8 mouse cellular contexts compared by ENCODE assay signal in genomic region chr15:88819026-88819905, GRCm38 (mm10). TPM values are rescaled to one million over a fixed set of nuclear protein-coding genes. Genes with fewer than 3 reads are reported as not detected.
A peak's percentile ranks its signal among the peaks of the same experiment; 100 is the strongest.
DNase-seq lines count a peak whose midpoint lies in the region; ATAC-seq and TF ChIP-seq lines count a peak whose summit lies in the region.

TSS of gene Alg12 (minus strand) at chr15:88819318.
TSS of gene Creld2 (plus strand) at chr15:88819646.

- TF ChIP-seq POLR2A in testis, adult 2 months (IDR thresholded peaks at IDR 0.05; ENCODE audit: control insufficient read depth, low read depth, low read length) = peak; percentile 77

- no peaks in the 10 kb centered on the region for H3K9me3 ChIP-seq in E14TG2a.4 (ENCODE audit: low read length)
- H3K9me3 ChIP-seq in forebrain, embryonic 12.5 days = no peaks in the 10 kb centered on the region
- no peaks in the 10 kb centered on the region for H3K9me3 ChIP-seq in heart, postnatal 0 days (replicated peaks; ENCODE audit: control insufficient read depth, low read length)
- H3K9me3 ChIP-seq in liver, embryonic 16.5 days (replicated peaks; ENCODE audit: control insufficient read depth, low read length) = no peaks in the 10 kb centered on the region
- no peaks in the 10 kb centered on the region for H3K9me3 ChIP-seq in neural tube, embryonic 13.5 days

- peak; percentile 95 for TF ChIP-seq EP300 in heart, postnatal 0 days (IDR thresholded peaks at IDR 0.05; ENCODE audit: low read depth)

- peak within 1 kb of the TSS; percentile 97 for H3K4me3 ChIP-seq in E14TG2a.4 (replicated peaks; ENCODE audit: low read length)
- peak within 1 kb of the TSS; percentile 71 for H3K4me3 ChIP-seq in forebrain, embryonic 12.5 days (replicated peaks)
- peak within 1 kb of the TSS; percentile 76 for H3K4me3 ChIP-seq in heart, postnatal 0 days (ENCODE audit: low read depth, low read length)
- H3K4me3 ChIP-seq in liver, embryonic 16.5 days (ENCODE audit: low read depth, low read length) = peak within 1 kb of the TSS; percentile 92
- peak within 1 kb of the TSS; percentile 92 for H3K4me3 ChIP-seq in neural tube, embryonic 13.5 days
- H3K4me3 ChIP-seq in testis, adult 2 months (ENCODE audit: control insufficient read depth, low read depth, low read length) = peak within 1 kb of the TSS; percentile 90

- H3K9ac ChIP-seq in forebrain, embryonic 12.5 days = peak within 1 kb of the TSS; percentile 84
- H3K9ac ChIP-seq in heart, postnatal 0 days (replicated peaks; ENCODE audit: low read depth, low read length) = peak within 1 kb of the TSS; percentile 78
- peak within 1 kb of the TSS; percentile 90 for H3K9ac ChIP-seq in liver, embryonic 16.5 days (ENCODE audit: low read depth, low read length)
- peak within 1 kb of the TSS; percentile 86 for H3K9ac ChIP-seq in neural tube, embryonic 13.5 days

- ATAC-seq in forebrain, embryonic 12.5 days (ENCODE audit: low FRiP score) = peak; percentile 99
- ATAC-seq in heart, postnatal 0 days (ENCODE audit: insufficient read depth, low read depth) = peak; percentile 99
- peak; percentile 99 for ATAC-seq in liver, embryonic 16.5 days (ENCODE audit: low read depth)
- peak; percentile 97 for ATAC-seq in neural tube, embryonic 13.5 days (ENCODE audit: low read depth)

- WGBS in forebrain, embryonic 12.5 days = under 1% methylated on average over 88 of the region's 88 CpGs
- WGBS in heart, postnatal 0 days = under 1% methylated on average over 87 of the region's 88 CpGs
- WGBS in liver, embryonic 16.5 days (ENCODE audit: insufficient replicate concordance) = under 1% methylated on average over 88 of the region's 88 CpGs
- under 1% methylated on average over 88 of the region's 88 CpGs for WGBS in neural tube, embryonic 13.5 days

- H3K27ac ChIP-seq in forebrain, embryonic 12.5 days = peak within 1 kb of the TSS; percentile 48; the same call in 1 of the 2 replicates
- peak within 1 kb of the TSS; percentile 52; the same call in 1 of the 2 replicates for H3K27ac ChIP-seq in heart, postnatal 0 days (ENCODE audit: low read depth)
- peak within 1 kb of the TSS; percentile 78 for H3K27ac ChIP-seq in liver, embryonic 16.5 days (ENCODE audit: low read length)
- H3K27ac ChIP-seq in neural tube, embryonic 13.5 days (replicated peaks) = peak within 1 kb of the TSS; percentile 77
- peak within 1 kb of the TSS; percentile 92 for H3K27ac ChIP-seq in testis, adult 2 months (ENCODE audit: control insufficient read depth, insufficient read depth, low read depth, low read length)

- peak within 1 kb of the TSS; percentile 95 for H3K4me2 ChIP-seq in forebrain, embryonic 12.5 days
- peak within 1 kb of the TSS; percentile 91 for H3K4me2 ChIP-seq in heart, postnatal 0 days (ENCODE audit: low read depth, low read length)
- H3K4me2 ChIP-seq in liver, embryonic 16.5 days (ENCODE audit: low read depth, low read length) = peak within 1 kb of the TSS; percentile 96
- peak within 1 kb of the TSS; percentile 90 for H3K4me2 ChIP-seq in neural tube, embryonic 13.5 days

- no peak for TF ChIP-seq CTCF in E14TG2a.4 (conservative IDR thresholded peaks at IDR 0.05; ENCODE audit: low read length)
- TF ChIP-seq CTCF in heart, postnatal 0 days (IDR thresholded peaks at IDR 0.05; ENCODE audit: low read depth) = no peak
- no peak for TF ChIP-seq CTCF in testis, adult 2 months (IDR thresholded peaks at IDR 0.05; ENCODE audit: control insufficient read depth, insufficient read depth, insufficient replicate concordance, low read depth, low read length)

- peaks cover 40% of the 10 kb centered on the region for H3K4me1 ChIP-seq in E14TG2a.4 (replicated peaks; ENCODE audit: low read depth, low read length)
- peaks cover 21% of the 10 kb centered on the region for H3K4me1 ChIP-seq in forebrain, embryonic 12.5 days
- peaks cover 15% of the 10 kb centered on the region for H3K4me1 ChIP-seq in heart, postnatal 0 days (ENCODE audit: control insufficient read depth, insufficient read depth)
- peaks cover 16% of the 10 kb centered on the region for H3K4me1 ChIP-seq in liver, embryonic 16.5 days (ENCODE audit: control insufficient read depth, low read depth, low read length)
- peaks cover 28% of the 10 kb centered on the region for H3K4me1 ChIP-seq in neural tube, embryonic 13.5 days (replicated peaks)
- peaks cover 5% of the 10 kb centered on the region for H3K4me1 ChIP-seq in testis, adult 2 months (ENCODE audit: control insufficient read depth, insufficient read depth, low read length)

- H3K27me3 ChIP-seq in E14TG2a.4 (ENCODE audit: insufficient read depth, low read length) = no peaks in the 10 kb centered on the region
- no peaks in the 10 kb centered on the region for H3K27me3 ChIP-seq in forebrain, embryonic 12.5 days
- no peaks in the 10 kb centered on the region for H3K27me3 ChIP-seq in heart, postnatal 0 days (ENCODE audit: control insufficient read depth, insufficient read depth, low read length)
- H3K27me3 ChIP-seq in liver, embryonic 16.5 days (ENCODE audit: control insufficient read depth, insufficient read depth, low read depth, low read length) = no peaks in the 10 kb centered on the region
- H3K27me3 ChIP-seq in neural tube, embryonic 13.5 days = no peaks in the 10 kb centered on the region
- no peaks in the 10 kb centered on the region for H3K27me3 ChIP-seq in testis, adult 2 months (ENCODE audit: control insufficient read depth, insufficient read depth, low read length)

- peaks cover 68% of the 10 kb centered on the region for H3K36me3 ChIP-seq in E14TG2a.4 (ENCODE audit: insufficient read depth, low read length)
- H3K36me3 ChIP-seq in forebrain, embryonic 12.5 days (replicated peaks) = peaks cover 49% of the 10 kb centered on the region
- H3K36me3 ChIP-seq in heart, postnatal 0 days (replicated peaks; ENCODE audit: control insufficient read depth, insufficient read depth, low read length) = peaks cover 41% of the 10 kb centered on the region
- peaks cover 10% of the 10 kb centered on the region for H3K36me3 ChIP-seq in liver, embryonic 16.5 days (ENCODE audit: control insufficient read depth, insufficient read depth)
- H3K36me3 ChIP-seq in neural tube, embryonic 13.5 days = peaks cover 48% of the 10 kb centered on the region
- no peaks in the 10 kb centered on the region for H3K36me3 ChIP-seq in testis, adult 2 months (ENCODE audit: control insufficient read depth, insufficient read depth, low read length)

- DNase-seq in c-Kit-positive CD71-positive TER-119-positive erythroid progenitor cells, embryonic 14.5 days (ENCODE audit: low spot score) = peak; percentile 99
- DNase-seq in heart, postnatal 0 days (ENCODE audit: low spot score) = peak; percentile 99
- DNase-seq in kidney, postnatal 4 days = peak; percentile 99 to 100

RNA-seq across cellular contexts. Expression of gene Alg12, which starts in this region (rescaled TPM):
- 8.3 and 8.9 TPM in 2 replicates for polyA plus RNA-seq in forebrain, embryonic 12.5 days (2016; fragmentation: Nextera tagmentation; extraction: Ambion mirVana)
- 19.5 and 21.8 TPM in 2 replicates for total RNA-seq in heart, postnatal 0 days (2014; rRNA removed; ENCODE audit: low replicate concordance)
- polyA plus RNA-seq in heart, postnatal 0 days (2015; fragmentation: Nextera tagmentation; extraction: Ambion mirVana) = 6.4 and 6.5 TPM in 2 replicates
- polyA plus RNA-seq in liver, embryonic 16.5 days (2015; fragmentation: Nextera tagmentation; extraction: Ambion mirVana) = 5.5 and 6.0 TPM in 2 replicates
- 7.8 and 9.3 TPM in 2 replicates for polyA plus RNA-seq in neural tube, embryonic 13.5 days (2015; fragmentation: Nextera tagmentation; extraction: Ambion mirVana)
- 24.6 and 32.8 TPM in 2 replicates for polyA plus RNA-seq in testis, adult 2 months (2012; rRNA removed)

RNA-seq across cellular contexts. Expression of gene Creld2, which starts in this region (rescaled TPM):
- 63.1 and 64.3 TPM in 2 replicates for polyA plus RNA-seq in forebrain, embryonic 12.5 days (2016; fragmentation: Nextera tagmentation; extraction: Ambion mirVana)
- 23.3 and 24.0 TPM in 2 replicates for total RNA-seq in heart, postnatal 0 days (2014; rRNA removed; ENCODE audit: low replicate concordance)
- 26.3 and 35.3 TPM in 2 replicates for polyA plus RNA-seq in heart, postnatal 0 days (2015; fragmentation: Nextera tagmentation; extraction: Ambion mirVana)
- 39.7 TPM in 2 replicates for polyA plus RNA-seq in liver, embryonic 16.5 days (2015; fragmentation: Nextera tagmentation; extraction: Ambion mirVana)
- 62.4 and 70.9 TPM in 2 replicates for polyA plus RNA-seq in neural tube, embryonic 13.5 days (2015; fragmentation: Nextera tagmentation; extraction: Ambion mirVana)
- 347 and 372 TPM in 2 replicates for polyA plus RNA-seq in testis, adult 2 months (2012; rRNA removed)

Comparison
In these comparisons a context has a peak if more than half of its experiments do, and no peak if none do; other contexts are left out.
1. Peak in every context shown above with its lines: DNase-seq, ATAC-seq, H3K4me3 ChIP-seq and H3K27ac ChIP-seq.